Comparison of ENCODE assay signal across 18 mouse cellular contexts in genomic region chr3:45924338-45924737, GRCm38 (mm10).
DNase-seq lines count a peak whose midpoint lies in the region; ATAC-seq and TF ChIP-seq lines count a peak whose summit lies in the region.
"Had no signal": no experiment of that assay in that cellular context is flagged by ENCODE, and none has a peak within 500 bp of the region (broad histone marks: within the 10 kb centered on the region; RNA-seq: fewer than 3 reads in every experiment).

No protein-coding gene starts in this region.

- H3K4me3 ChIP-seq in heart, postnatal 0 days (ENCODE audit: low read depth, low read length): no peak overlapping the region
- H3K4me3 ChIP-seq in layer of hippocampus, adult 2 months: no peak overlapping the region
- no peak overlapping the region for H3K4me3 ChIP-seq in midbrain, postnatal 0 days (ENCODE audit: low read depth, low read length)
- H3K4me3 ChIP-seq in midbrain, embryonic 16.5 days (ENCODE audit: low read depth, low read length): no peak overlapping the region
- no peak overlapping the region for H3K4me3 ChIP-seq in stomach, postnatal 0 days (ENCODE audit: low read depth, low read length)
- H3K4me3 ChIP-seq: embryonic facial prominence, embryonic 10.5 days; forebrain, embryonic 13.5 days; heart, embryonic 13.5 days had no signal

- no peaks in the 10 kb centered on the region for H3K27me3 ChIP-seq in heart, postnatal 0 days (ENCODE audit: control insufficient read depth, insufficient read depth, low read length)
- H3K27me3 ChIP-seq in midbrain, postnatal 0 days (ENCODE audit: insufficient read depth, low read length): no peaks in the 10 kb centered on the region
- H3K27me3 ChIP-seq in midbrain, embryonic 16.5 days (ENCODE audit: control insufficient read depth, insufficient read depth, low read depth, low read length): no peaks in the 10 kb centered on the region
- no peaks in the 10 kb centered on the region for H3K27me3 ChIP-seq in stomach, postnatal 0 days (ENCODE audit: control insufficient read depth, insufficient read depth, low read length)
- H3K27me3 ChIP-seq: forebrain, embryonic 13.5 days; heart, embryonic 13.5 days had no signal

- ATAC-seq in heart, postnatal 0 days (ENCODE audit: insufficient read depth, low read depth): no peak
- ATAC-seq in midbrain, postnatal 0 days (ENCODE audit: low FRiP score): no peak
- ATAC-seq in midbrain, embryonic 16.5 days: no peak
- no peak for ATAC-seq in stomach, postnatal 0 days (ENCODE audit: low FRiP score, low TSS enrichment)
- ATAC-seq: forebrain, embryonic 13.5 days had no signal

- H3K9me3 ChIP-seq in heart, postnatal 0 days (replicated peaks; ENCODE audit: control insufficient read depth, low read length): no peaks in the 10 kb centered on the region
- H3K9me3 ChIP-seq in midbrain, postnatal 0 days (ENCODE audit: low read length): no peaks in the 10 kb centered on the region
- no peaks in the 10 kb centered on the region for H3K9me3 ChIP-seq in midbrain, embryonic 16.5 days (replicated peaks; ENCODE audit: control insufficient read depth, low read length, poor library complexity, severe bottlenecking)
- H3K9me3 ChIP-seq in stomach, postnatal 0 days (ENCODE audit: control insufficient read depth, low read length): no peaks in the 10 kb centered on the region
- H3K9me3 ChIP-seq: embryonic facial prominence, embryonic 10.5 days; forebrain, embryonic 13.5 days; heart, embryonic 13.5 days had no signal

- H3K36me3 ChIP-seq in heart, postnatal 0 days (replicated peaks; ENCODE audit: control insufficient read depth, insufficient read depth, low read length): no peaks in the 10 kb centered on the region
- no peaks in the 10 kb centered on the region for H3K36me3 ChIP-seq in midbrain, postnatal 0 days (ENCODE audit: insufficient read depth, low read length)
- H3K36me3 ChIP-seq in midbrain, embryonic 16.5 days (ENCODE audit: control insufficient read depth, insufficient read depth, low read length): no peaks in the 10 kb centered on the region
- H3K36me3 ChIP-seq in stomach, postnatal 0 days (ENCODE audit: control insufficient read depth, insufficient read depth, low read length): no peaks in the 10 kb centered on the region
- H3K36me3 ChIP-seq: embryonic facial prominence, embryonic 10.5 days; heart, embryonic 13.5 days had no signal

- WGBS in heart, postnatal 0 days: 51% methylated on average over 1 of the region's 1 CpGs
- WGBS in midbrain, postnatal 0 days: 57% methylated on average over 1 of the region's 1 CpGs
- WGBS in midbrain, embryonic 16.5 days: 66% methylated on average over 1 of the region's 1 CpGs
- WGBS in stomach, postnatal 0 days: 78% methylated on average over 1 of the region's 1 CpGs

- H3K9ac ChIP-seq in heart, postnatal 0 days (replicated peaks; ENCODE audit: low read depth, low read length): no peak overlapping the region
- no peak overlapping the region for H3K9ac ChIP-seq in midbrain, postnatal 0 days (replicated peaks; ENCODE audit: low read length, poor library complexity, severe bottlenecking)
- no peak overlapping the region for H3K9ac ChIP-seq in midbrain, embryonic 16.5 days (ENCODE audit: low read depth, low read length)
- H3K9ac ChIP-seq in stomach, postnatal 0 days (ENCODE audit: low read length): no peak overlapping the region
- H3K9ac ChIP-seq: forebrain, embryonic 13.5 days; heart, embryonic 13.5 days; hindbrain, embryonic 14.5 days had no signal

- H3K4me2 ChIP-seq in heart, postnatal 0 days (ENCODE audit: low read depth, low read length): no peak overlapping the region
- no peak overlapping the region for H3K4me2 ChIP-seq in midbrain, postnatal 0 days (ENCODE audit: low read depth, low read length, poor library complexity, severe bottlenecking)
- no peak overlapping the region for H3K4me2 ChIP-seq in midbrain, embryonic 16.5 days (ENCODE audit: low read length)
- H3K4me2 ChIP-seq in stomach, postnatal 0 days (replicated peaks; ENCODE audit: low read depth): no peak overlapping the region
- H3K4me2 ChIP-seq: forebrain, embryonic 13.5 days; heart, embryonic 13.5 days; hindbrain, embryonic 14.5 days had no signal

- intact Hi-C loops in heart, postnatal 14 days (cut with DNase I): no loop called here

- no peak overlapping the region for H3K27ac ChIP-seq in heart, postnatal 0 days (ENCODE audit: low read depth)
- H3K27ac ChIP-seq in layer of hippocampus, adult 2 months: no peak overlapping the region
- H3K27ac ChIP-seq in midbrain, postnatal 0 days (ENCODE audit: low read depth, low read length): no peak overlapping the region
- no peak overlapping the region for H3K27ac ChIP-seq in midbrain, embryonic 16.5 days (ENCODE audit: low read length)
- H3K27ac ChIP-seq in stomach, postnatal 0 days (replicated peaks): no peak overlapping the region
- H3K27ac ChIP-seq: embryonic facial prominence, embryonic 10.5 days; forebrain, embryonic 13.5 days; heart, embryonic 13.5 days; hindbrain, embryonic 14.5 days had no signal

- H3K4me1 ChIP-seq in heart, postnatal 0 days (ENCODE audit: control insufficient read depth, insufficient read depth): no peaks in the 10 kb centered on the region
- H3K4me1 ChIP-seq in midbrain, postnatal 0 days (ENCODE audit: insufficient read depth, low read length): no peaks in the 10 kb centered on the region
- H3K4me1 ChIP-seq in midbrain, embryonic 16.5 days (ENCODE audit: control insufficient read depth, insufficient read depth, low read length): no peaks in the 10 kb centered on the region
- no peaks in the 10 kb centered on the region for H3K4me1 ChIP-seq in stomach, postnatal 0 days (replicated peaks; ENCODE audit: control insufficient read depth, insufficient read depth)
- H3K4me1 ChIP-seq: embryonic facial prominence, embryonic 10.5 days; forebrain, embryonic 13.5 days; heart, embryonic 13.5 days had no signal

- TF ChIP-seq CTCF in heart, postnatal 0 days (IDR thresholded peaks at IDR 0.05; ENCODE audit: low read depth): 0 out of 2 replicates have a peak, but pooled peaks have one; percentile 4
- peak; percentile 78 for TF ChIP-seq CTCF in layer of hippocampus, adult 2 months (conservative IDR thresholded peaks at IDR 0.05)
- peak; percentile 59 for TF ChIP-seq CTCF in midbrain, postnatal 0 days (IDR thresholded peaks at IDR 0.05)
- TF ChIP-seq CTCF in stomach, postnatal 0 days (IDR thresholded peaks at IDR 0.05; ENCODE audit: low read depth): peak; percentile 42

- no peak for TF ChIP-seq EP300 in heart, postnatal 0 days (IDR thresholded peaks at IDR 0.05; ENCODE audit: low read depth)
- TF ChIP-seq EP300 in stomach, postnatal 0 days (optimal IDR thresholded peaks at IDR 0.05): no peak

- no peak for DNase-seq in heart, postnatal 0 days (ENCODE audit: low spot score)
- DNase-seq in heart, postnatal 14 days: no peak
- DNase-seq in layer of hippocampus, adult 2 months (ENCODE audit: low spot score in 2 of 2): no peak
- no peak for DNase-seq in layer of hippocampus, adult 8-10 months (ENCODE audit: low spot score in 2 of 2)
- DNase-seq in midbrain, postnatal 0 days (ENCODE audit: low spot score): no peak
- no peak for DNase-seq in stomach, postnatal 0 days (ENCODE audit: low spot score)
- DNase-seq in right cerebral cortex, adult 18-20 months: no peak
- DNase-seq: adrenal gland, postnatal 10 days; cerebellum, adult 18-20 months; cerebellum, adult 9-11 months; gastrocnemius, postnatal 36 days; heart, adult 11 months; heart, postnatal 10 days had no signal

Comparison
In these comparisons a context has a peak if more than half of its experiments do, and no peak if none do; other contexts are left out.
1. CTCF ChIP-seq: peak in every context shown above with its lines; median percentile 78 in layer of hippocampus, adult 2 months; 59 in midbrain, postnatal 0 days; 42 in stomach, postnatal 0 days; 4 in heart, postnatal 0 days.